ENCODE assay signal across 37 mouse cellular contexts in the genomic region with DNA sequence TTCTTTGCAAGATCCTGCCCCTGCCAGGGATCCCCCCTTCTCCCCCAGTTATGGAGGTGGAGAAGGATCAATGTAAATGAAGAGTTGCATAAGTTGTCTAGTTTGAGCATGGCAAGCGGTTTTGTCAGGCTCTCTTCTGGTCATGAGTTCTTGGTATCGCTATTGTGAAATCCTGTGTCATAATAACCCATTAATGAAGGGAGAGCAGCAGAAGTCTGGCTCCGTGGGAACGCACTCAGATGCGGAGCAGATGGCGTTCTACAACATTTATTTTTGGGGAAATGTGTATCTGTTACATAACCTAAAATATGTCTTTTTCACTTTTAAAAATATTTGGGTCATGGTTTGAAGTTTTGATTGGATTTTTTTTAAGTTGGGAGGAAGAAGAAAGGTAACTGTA. TPM values are rescaled to one million over a fixed set of nuclear protein-coding genes. Genes with fewer than 3 reads are reported as not detected.
DNase-seq lines count a peak whose midpoint lies in the region; ATAC-seq and TF ChIP-seq lines count a peak whose summit lies in the region.
"Had no signal": no experiment of that assay in that cellular context is flagged by ENCODE, and none has a peak within 500 bp of the region (broad histone marks: within the 10 kb centered on the region; RNA-seq: fewer than 3 reads in every experiment).

No protein-coding gene starts in this region.

- H3K4me1 ChIP-seq in midbrain, embryonic 14.5 days (ENCODE audit: control insufficient read depth, insufficient read depth, low read length) = no peaks in the 10 kb centered on the region
- H3K4me1 ChIP-seq: forebrain, embryonic 10.5 days; heart, embryonic 10.5 days; heart, embryonic 15.5 days; hindbrain, embryonic 12.5 days; intestine, embryonic 15.5 days; midbrain, embryonic 10.5 days had no signal

- no peaks in the 10 kb centered on the region for H3K9me3 ChIP-seq in midbrain, embryonic 14.5 days (ENCODE audit: control insufficient read depth, low read length)
- H3K9me3 ChIP-seq: forebrain, embryonic 10.5 days; heart, embryonic 10.5 days; heart, embryonic 15.5 days; hindbrain, embryonic 12.5 days; intestine, embryonic 15.5 days; midbrain, embryonic 10.5 days had no signal

- H3K27ac ChIP-seq in layer of hippocampus, adult 2 months = peak overlapping the region; percentile 76
- no peak overlapping the region for H3K27ac ChIP-seq in midbrain, embryonic 14.5 days (replicated peaks; ENCODE audit: low read depth, low read length)
- H3K27ac ChIP-seq: forebrain, embryonic 10.5 days; heart, embryonic 10.5 days; heart, embryonic 15.5 days; hindbrain, embryonic 12.5 days; hindbrain, postnatal 0 days; intestine, embryonic 15.5 days; liver, embryonic 14.5 days; midbrain, embryonic 10.5 days had no signal

- H3K36me3 ChIP-seq in midbrain, embryonic 14.5 days (ENCODE audit: control insufficient read depth, insufficient read depth, low read length) = no peaks in the 10 kb centered on the region
- H3K36me3 ChIP-seq: forebrain, embryonic 10.5 days; heart, embryonic 10.5 days; heart, embryonic 15.5 days; hindbrain, embryonic 12.5 days; intestine, embryonic 15.5 days; midbrain, embryonic 10.5 days had no signal

- no peak for TF ChIP-seq CTCF in layer of hippocampus, adult 2 months (conservative IDR thresholded peaks at IDR 0.05)

- no peaks in the 10 kb centered on the region for H3K27me3 ChIP-seq in midbrain, embryonic 14.5 days (ENCODE audit: control insufficient read depth, insufficient read depth, low read length)
- H3K27me3 ChIP-seq: heart, embryonic 15.5 days; hindbrain, embryonic 12.5 days; intestine, embryonic 15.5 days had no signal

- H3K4me3 ChIP-seq in layer of hippocampus, adult 2 months = no peak overlapping the region
- no peak overlapping the region for H3K4me3 ChIP-seq in midbrain, embryonic 14.5 days (replicated peaks; ENCODE audit: low read depth, low read length)
- H3K4me3 ChIP-seq: forebrain, embryonic 10.5 days; heart, embryonic 10.5 days; heart, embryonic 15.5 days; hindbrain, embryonic 12.5 days; intestine, embryonic 15.5 days; midbrain, embryonic 10.5 days had no signal

- DNase-seq in layer of hippocampus, adult 11-12 months (ENCODE audit: low spot score) = peak; percentile 73
- no peak for DNase-seq in layer of hippocampus, postnatal 10 days (ENCODE audit: low spot score in 2 of 2)
- DNase-seq in right cerebral cortex, postnatal 25 days = peak; percentile 23
- no peak for DNase-seq in right cerebral cortex, postnatal 36 days (ENCODE audit: low spot score in 2 of 2)
- peak; percentile 72 to 73 for DNase-seq in layer of hippocampus, adult 2 months (ENCODE audit: low spot score in 2 of 2)
- DNase-seq in midbrain, embryonic 14.5 days = no peak
- DNase-seq in Muller cell, postnatal 12 days (ENCODE audit: inconsistent ontology term) = no peak
- DNase-seq: adrenal gland, adult 2 months; adrenal gland, postnatal 36 days; B cell, adult 2 months; cerebellum, adult 2 months; cerebellum, postnatal 25 days; gastrocnemius, postnatal 14 days; kidney, adult 9 months; kidney, postnatal 14 days; liver; lung, adult 2 months; right cerebral cortex, adult 18-20 months; thymus, postnatal 4 days had no signal

- H3K9ac ChIP-seq in midbrain, embryonic 14.5 days (replicated peaks; ENCODE audit: low read length) = no peak overlapping the region
- H3K9ac ChIP-seq: heart, embryonic 15.5 days; hindbrain, embryonic 12.5 days; intestine, embryonic 15.5 days; liver, embryonic 14.5 days had no signal

- WGBS in midbrain, embryonic 14.5 days = 94% methylated on average over 6 of the region's 6 CpGs

- no peak overlapping the region for H3K4me2 ChIP-seq in midbrain, embryonic 14.5 days (ENCODE audit: low read length)
- H3K4me2 ChIP-seq: heart, embryonic 15.5 days; hindbrain, embryonic 12.5 days; intestine, embryonic 15.5 days had no signal

- no peak for ATAC-seq in midbrain, embryonic 14.5 days (ENCODE audit: low FRiP score, low TSS enrichment)
- ATAC-seq: activated CD4-positive, CD25-positive, alpha-beta regulatory T cell, adult 4 months; forebrain, embryonic 16.5 days; hindbrain, postnatal 0 days; intestine, embryonic 15.5 days; midbrain, embryonic 16.5 days had no signal

RNA-seq across cellular contexts. Expression of a gene that starts 14.6 kb away (rescaled TPM):
- not detected for total RNA-seq in layer of hippocampus, postnatal 10 days (2021)
- total RNA-seq in layer of hippocampus, adult 2 months (2021) = not detected
- not detected in 2 replicates for polyA plus RNA-seq in midbrain, embryonic 14.5 days (2014; fragmentation: Nextera tagmentation; extraction: Ambion mirVana)
- total RNA-seq: adrenal gland, adult 2 months; adrenal gland, postnatal 36 days; gastrocnemius, postnatal 14 days; heart, postnatal 25 days; hindbrain, postnatal 0 days; layer of hippocampus, postnatal 36 days; left cerebral cortex, postnatal 10 days had no signal
- polyA plus RNA-seq: activated CD4-positive, CD25-positive, alpha-beta regulatory T cell, adult 4 months; adrenal gland, adult 2 months; cerebellum, adult 2 months; embryonic facial prominence, embryonic 11.5 days; forebrain, embryonic 10.5 days; forebrain, embryonic 16.5 days; heart, embryonic 10.5 days; heart, embryonic 15.5 days; hindbrain, embryonic 12.5 days; hindbrain, postnatal 0 days; intestine, embryonic 15.5 days; limb, embryonic 11.5 days; liver, embryonic 14.5 days; lung, adult 2 months; midbrain, embryonic 10.5 days; midbrain, embryonic 16.5 days; neural tube, embryonic 11.5 days; thymus, postnatal 0 days had no signal

Comparison
In these comparisons a context has a peak if more than half of its experiments do, and no peak if none do; other contexts are left out.
1. DNase-seq: peak in layer of hippocampus, adult 11-12 months (single experiment), right cerebral cortex, postnatal 25 days (single experiment) and layer of hippocampus, adult 2 months (2 of 2); none in layer of hippocampus, postnatal 10 days (0 of 2), right cerebral cortex, postnatal 36 days (0 of 2), midbrain, embryonic 14.5 days (single experiment) and Muller cell, postnatal 12 days (single experiment).